Mouse (Mus musculus): ENCODE measurements around the gene Lce1a2.

DNA sequence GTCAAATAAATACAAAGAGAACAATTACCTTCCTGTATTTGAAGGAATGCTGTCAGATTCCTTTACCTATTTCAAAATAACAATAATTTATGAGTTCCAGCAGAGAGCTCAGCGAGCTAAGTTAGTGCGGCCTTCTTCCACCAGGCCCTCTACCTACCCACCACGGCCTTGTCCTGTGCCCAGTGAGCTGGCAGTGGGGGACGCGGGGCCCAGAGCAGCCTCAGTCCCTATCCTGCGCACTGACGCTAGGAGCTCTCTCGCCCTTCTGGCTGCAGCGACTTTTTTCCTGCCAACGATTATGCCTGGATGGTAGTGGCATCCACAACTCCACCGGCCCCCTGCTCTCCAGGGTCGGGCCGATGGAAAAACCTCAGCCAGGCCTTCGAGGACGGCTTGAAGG is 30.3 kb downstream of the Lce1a2 start:
- TF ChIP-seq GATA1 (IDR thresholded peaks at IDR 0.05; ENCODE audit: borderline replicate concordance, low read length) (no peak), FLI1 (IDR thresholded peaks at IDR 0.05; ENCODE audit: low read length) (no peak)

Data from megakaryocyte, embryonic 14.5 days (primary cell).